Mouse (Mus musculus): ENCODE results near the gene Mbnl2.

- TF ChIP-seq POLR2A (IDR thresholded peaks at IDR 0.05; ENCODE audit: control insufficient read depth, extremely low read depth, insufficient read depth, low read length, poor library complexity) (no peak), CTCF (IDR thresholded peaks at IDR 0.05; ENCODE audit: borderline replicate concordance, control insufficient read depth, extremely low read depth, insufficient read depth, low read length, poor library complexity) (no peak)
Measured at GRCm38 (mm10) chr14:120394827-120395226, 119.4 kb downstream of the Mbnl2 start.

All from thymus, adult 2 months (tissue).